Mouse (Mus musculus): Measurements from ENCODE around the gene D8Ertd738e.

The D8Ertd738e gene

GRCm38 (mm10) chr8:84236410-84236997 is 13.0 kb downstream of the D8Ertd738e start:
- DNase-seq (ENCODE audit: low spot score): no peak

- no peak for DNase-seq (ENCODE audit: low spot score)
Measured at GRCm38 (mm10) chr8:84235746-84236409, 13.6 kb downstream of the D8Ertd738e start.

GRCm38 (mm10) chr8:84233055-84233454 is 16.5 kb downstream of the D8Ertd738e start:
- no peak for DNase-seq (ENCODE audit: low spot score)

GRCm38 (mm10) chr8:84230735-84231134 is 18.8 kb downstream of the D8Ertd738e start:
- no peak for DNase-seq (ENCODE audit: low spot score)

GRCm38 (mm10) chr8:84223322-84224029 is 26.0 kb downstream of the D8Ertd738e start:
- DNase-seq (ENCODE audit: low spot score): no peak

GRCm38 (mm10) chr8:84222566-84223165 is 26.9 kb downstream of the D8Ertd738e start:
- DNase-seq (ENCODE audit: low spot score): no peak

- no peak for DNase-seq (ENCODE audit: low spot score)
Measured at GRCm38 (mm10) chr8:84220105-84220504, 29.4 kb downstream of the D8Ertd738e start.

- DNase-seq (ENCODE audit: low spot score): no peak
Measured at GRCm38 (mm10) chr8:84218143-84218542, 31.4 kb downstream of the D8Ertd738e start.

- DNase-seq (ENCODE audit: low spot score): no peak
Measured at GRCm38 (mm10) chr8:84217206-84217605, 32.3 kb downstream of the D8Ertd738e start.

- DNase-seq (ENCODE audit: low spot score): no peak
Measured at GRCm38 (mm10) chr8:84213277-84213676, 36.2 kb downstream of the D8Ertd738e start.

GRCm38 (mm10) chr8:84211881-84212563 is 37.5 kb downstream of the D8Ertd738e start:
- no peak for DNase-seq (ENCODE audit: low spot score)

- no peak for DNase-seq (ENCODE audit: low spot score)
Measured at GRCm38 (mm10) chr8:84211202-84211601, 38.3 kb downstream of the D8Ertd738e start.

GRCm38 (mm10) chr8:84210167-84210791 is 39.2 kb downstream of the D8Ertd738e start:
- no peak for DNase-seq (ENCODE audit: low spot score)

- no peak for DNase-seq (ENCODE audit: low spot score)
Measured at GRCm38 (mm10) chr8:84208381-84209380, 40.8 kb downstream of the D8Ertd738e start.

GRCm38 (mm10) chr8:84207811-84208210 is 41.7 kb downstream of the D8Ertd738e start:
- DNase-seq (ENCODE audit: low spot score): no peak

GRCm38 (mm10) chr8:84206666-84207065 is 42.9 kb downstream of the D8Ertd738e start:
- no peak for DNase-seq (ENCODE audit: low spot score)

GRCm38 (mm10) chr8:84205073-84205472 is 44.4 kb downstream of the D8Ertd738e start:
- no peak for DNase-seq (ENCODE audit: low spot score)

GRCm38 (mm10) chr8:84203975-84204772 is 45.3 kb downstream of the D8Ertd738e start:
- DNase-seq (ENCODE audit: low spot score): no peak
